ENCODE assay signal across 17 mouse cellular contexts in the genomic region with DNA sequence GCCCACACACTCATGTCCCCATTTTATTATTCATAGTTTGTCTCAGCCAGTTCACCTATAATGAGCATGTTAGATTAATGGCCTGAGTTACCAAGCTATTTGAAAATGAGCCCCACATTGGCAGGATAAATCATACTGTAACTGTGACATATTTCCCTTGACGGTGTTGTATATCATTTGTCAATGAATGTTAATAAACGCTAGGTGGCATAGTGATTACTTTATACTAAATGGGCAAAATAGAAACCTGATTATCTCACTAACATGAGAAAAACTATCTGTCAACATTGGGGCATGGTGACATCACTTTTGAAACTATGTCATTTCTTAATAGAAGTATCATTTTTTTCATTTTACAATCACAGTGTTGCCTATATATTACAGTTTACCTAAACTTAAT.
"Had no signal": no experiment of that assay in that cellular context is flagged by ENCODE, and none has a peak within 500 bp of the region (broad histone marks: within the 10 kb centered on the region; RNA-seq: fewer than 3 reads in every experiment).

No protein-coding gene starts in this region.

- H3K4me2 ChIP-seq: kidney, embryonic 15.5 days; limb, embryonic 15.5 days; liver, embryonic 13.5 days; midbrain, embryonic 11.5 days; midbrain, embryonic 15.5 days; neural tube, embryonic 12.5 days; stomach, embryonic 15.5 days had no signal

- H3K9ac ChIP-seq: kidney, embryonic 15.5 days; limb, embryonic 15.5 days; liver, embryonic 13.5 days; liver, postnatal 0 days; midbrain, embryonic 15.5 days; neural tube, embryonic 12.5 days; stomach, embryonic 15.5 days had no signal

- H3K4me1 ChIP-seq: kidney, embryonic 15.5 days; limb, embryonic 15.5 days; liver, embryonic 13.5 days; midbrain, embryonic 15.5 days; neural tube, embryonic 12.5 days; stomach, embryonic 15.5 days had no signal

- H3K27me3 ChIP-seq: kidney, embryonic 15.5 days; limb, embryonic 15.5 days; liver, embryonic 13.5 days; midbrain, embryonic 15.5 days; neural tube, embryonic 12.5 days; stomach, embryonic 15.5 days had no signal

- DNase-seq: kidney, adult 2 months; kidney, postnatal 14 days; layer of hippocampus, adult 9-11 months; layer of hippocampus, postnatal 36 days; liver, embryonic 13.5 days; liver, postnatal 0 days; lung, postnatal 36 days; retina, postnatal 1 day; right cerebral cortex, postnatal 14 days; thymus, adult 2 months; thymus, postnatal 36 days had no signal

- H3K27ac ChIP-seq: kidney, embryonic 15.5 days; limb, embryonic 15.5 days; liver, embryonic 13.5 days; midbrain, embryonic 15.5 days; neural tube, embryonic 12.5 days; stomach, embryonic 15.5 days had no signal

- ATAC-seq: liver, postnatal 0 days; midbrain, embryonic 15.5 days had no signal

- H3K36me3 ChIP-seq: kidney, embryonic 15.5 days; limb, embryonic 15.5 days; liver, embryonic 13.5 days; midbrain, embryonic 15.5 days; neural tube, embryonic 12.5 days; stomach, embryonic 15.5 days had no signal

- H3K9me3 ChIP-seq: kidney, embryonic 15.5 days; limb, embryonic 15.5 days; liver, embryonic 13.5 days; midbrain, embryonic 15.5 days; neural tube, embryonic 12.5 days; stomach, embryonic 15.5 days had no signal

- H3K4me3 ChIP-seq: kidney, embryonic 15.5 days; limb, embryonic 15.5 days; liver, embryonic 13.5 days; midbrain, embryonic 15.5 days; neural tube, embryonic 12.5 days; stomach, embryonic 15.5 days had no signal
